Mouse (Mus musculus): Measurements from ENCODE around the gene Afap1.

GRCm38 (mm10) chr5:35921141-35921540 lies 28.0 kb downstream of the Afap1 start:
- no peak for TF ChIP-seq CTCF (IDR thresholded peaks at IDR 0.05; ENCODE audit: low read depth, low read length)
- no peak for TF ChIP-seq GATA1 (IDR thresholded peaks at IDR 0.05; ENCODE audit: borderline replicate concordance, low read length)
- no peak for TF ChIP-seq TAL1 (conservative IDR thresholded peaks at IDR 0.05; ENCODE audit: low read depth, low read length)
- no peak for TF ChIP-seq POLR2AphosphoS5 (IDR thresholded peaks at IDR 0.05; ENCODE audit: insufficient replicate concordance, low read depth, low read length)
- no peak for TF ChIP-seq GATA2 (IDR thresholded peaks at IDR 0.05; ENCODE audit: borderline replicate concordance, low read depth, low read length)
